Mouse (Mus musculus) intestine, embryonic 16.5 days (tissue): ENCODE data around the gene Ccdc171. TPM values are rescaled to one million over a fixed set of nuclear protein-coding genes. Genes with fewer than 3 reads are reported as not detected.

Source experiments
- polyA plus RNA-seq: library from polyadenylated mRNA; unstranded; fragments of >200 nt; fragmentation: Nextera tagmentation; extraction: Ambion mirVana; gene quantifications from 2 replicates; pipeline ENCODE4 v1.2.1, GENCODE M21; 2015

The Ccdc171 gene
- polyA plus RNA-seq, 1 experiment from 2014 or later = 1.9 TPM

Other genes with a start within 250 kb of the Ccdc171 start
- 1.4 and 2.4 TPM in 2 replicates for gene Ttc39b, start 201.3 kb upstream of the Ccdc171 start, polyA plus RNA-seq
- 24.6 and 27.2 TPM in 2 replicates for gene Snapc3, start 107.8 kb upstream of the Ccdc171 start, polyA plus RNA-seq
- gene Psip1, start 39.1 kb upstream of the Ccdc171 start, polyA plus RNA-seq = 49.4 and 56.3 TPM in 2 replicates